Mouse (Mus musculus): ENCODE results near the gene Mamdc4. TPM values are rescaled to one million over a fixed set of nuclear protein-coding genes. Genes with fewer than 3 reads are reported as not detected.

Gene Mamdc4
- polyA plus RNA-seq (2017; shearing (Covaris generic)), result 1 to 10 TPM; 1.2 to 1.8 TPM

DNA sequence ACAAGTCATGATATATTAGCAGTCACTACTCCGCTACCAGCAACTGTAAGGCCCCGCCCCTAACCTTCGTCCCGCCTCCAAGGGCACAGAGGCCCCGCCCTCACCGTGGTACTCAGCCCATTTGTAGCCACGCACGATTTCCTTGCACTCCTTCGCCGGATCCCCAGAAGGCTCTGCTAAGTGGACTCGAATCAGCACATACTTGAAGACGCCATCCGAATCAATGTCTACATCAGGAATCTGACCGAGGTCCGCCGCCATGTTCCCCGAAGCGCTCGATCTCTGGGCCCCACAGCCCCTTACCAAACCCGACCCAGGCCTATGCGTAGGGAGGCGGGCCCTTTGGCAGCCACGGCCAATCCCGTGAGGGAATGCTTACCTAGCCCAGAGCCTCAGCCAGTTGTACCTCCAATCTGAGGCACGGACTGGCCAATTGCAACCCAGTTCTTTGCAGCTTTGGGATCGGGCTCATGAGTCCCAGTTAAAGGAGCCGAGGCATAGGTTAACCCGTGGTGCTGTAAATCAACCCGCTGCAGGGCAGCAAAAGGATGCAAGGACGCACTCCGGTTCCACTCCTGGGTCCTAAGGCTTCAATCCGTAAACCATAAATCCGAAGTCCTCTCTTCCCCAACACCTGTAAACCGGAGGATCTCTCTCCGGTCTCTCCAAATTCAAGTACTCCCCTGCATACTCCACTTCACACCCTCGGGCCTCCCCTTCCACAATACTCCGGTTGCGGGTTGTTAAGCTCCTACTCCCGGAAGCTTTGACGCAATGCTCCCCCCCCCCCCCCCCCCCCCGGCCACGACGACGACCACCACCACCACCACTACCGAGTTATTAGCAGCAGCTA is at the start of gene Mamdc4, which contains the start of gene Phpt1:
TSS of gene Mamdc4 (minus strand) at position 267 of the 853 bp plus-strand sequence.
TSS of gene Phpt1 (minus strand) at position 646 of the 853 bp plus-strand sequence.

GRCm38 (mm10) chr2:25621229-25622200 is 46.9 kb upstream of the Mamdc4 start, which contains the start of gene Tmem141:
Tmem141 (minus strand) TSS chr2:25622005.

DNA sequence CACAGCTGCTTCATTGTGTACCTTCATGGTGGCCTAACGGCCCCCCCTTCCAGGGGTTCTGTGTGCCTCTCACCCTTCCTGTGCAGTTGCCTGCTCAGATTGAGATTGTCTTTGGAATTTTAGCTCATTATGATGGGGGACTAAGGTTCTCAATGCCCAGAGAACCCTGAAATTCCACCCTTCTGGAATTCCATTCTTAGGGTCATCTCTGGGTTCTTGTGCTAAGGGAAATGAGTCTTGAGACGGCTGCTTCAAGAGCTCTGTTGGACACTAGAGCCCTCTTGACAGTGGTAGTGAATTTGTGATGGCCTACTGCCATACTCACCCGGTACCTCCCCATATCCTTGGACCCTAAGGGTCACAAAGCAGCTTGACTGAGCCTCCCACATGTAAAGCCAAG is 42.9 kb upstream of the Mamdc4 start, which contains the start of gene Ccdc183:
TSS of gene Ccdc183 (minus strand) at position 101 of the 400 bp plus-strand sequence.

GRCm38 (mm10) chr2:25607761-25608622 is 33.3 kb upstream of the Mamdc4 start, which contains the start of gene Rabl6:
Rabl6 (minus strand) TSS chr2:25608521.

GRCm38 (mm10) chr2:25581294-25581864 is 6.7 kb upstream of the Mamdc4 start, which contains the start of gene Ajm1:
Ajm1 (minus strand) TSS chr2:25581757.

DNA sequence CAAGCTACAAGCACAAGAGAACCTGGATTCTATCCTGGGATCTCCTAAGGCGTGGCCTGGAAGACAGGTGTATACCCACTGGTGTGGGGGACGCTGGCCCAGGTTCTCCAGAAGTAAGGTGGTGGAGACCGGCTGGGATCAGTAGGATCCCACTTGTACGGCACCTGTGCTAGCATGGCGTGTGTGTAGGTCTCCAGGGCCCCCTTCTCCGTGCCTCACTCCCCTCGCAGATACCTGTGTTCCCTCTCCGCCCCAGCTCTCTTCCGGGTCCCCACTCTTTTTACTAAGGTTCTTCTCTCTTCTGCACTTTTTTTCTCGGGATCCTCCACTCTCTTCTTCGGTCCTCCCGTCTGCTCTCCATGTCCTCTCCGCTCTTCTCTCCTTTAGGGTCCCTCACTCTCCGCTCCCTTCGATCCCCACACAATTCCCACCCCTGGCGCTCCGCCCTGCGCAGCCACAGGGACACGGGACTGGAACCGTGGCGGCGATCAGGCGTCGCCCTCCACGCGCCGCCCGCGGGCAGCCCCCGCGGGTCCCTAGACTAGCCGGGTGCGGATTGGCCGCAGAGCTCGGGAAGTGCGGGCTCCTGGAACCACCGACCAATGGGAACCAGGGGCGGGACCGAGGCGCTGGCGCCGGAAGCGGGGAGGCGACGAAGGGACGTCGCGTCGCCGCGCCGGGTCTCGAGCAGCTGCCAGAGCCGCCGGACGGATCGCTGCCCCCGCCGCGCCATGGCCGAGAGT is 17.3 kb downstream of the Mamdc4 start, which contains the start of gene Edf1:
TSS of gene Edf1 (plus strand) at position 627 of the 743 bp plus-strand sequence.

GRCm38 (mm10) chr2:25546811-25547491 is 27.7 kb downstream of the Mamdc4 start, which contains the start of gene Traf2:
Traf2 (minus strand) TSS chr2:25546940.

Other genes with a start within 250 kb of the Mamdc4 start
- gene Man1b1, start 242.5 kb downstream of the Mamdc4 start, polyA plus RNA-seq (2017; shearing (Covaris generic)), result 10 to 100 TPM; 17.2 to 17.6 TPM
- 10 to 100 TPM; 13.0 to 16.1 TPM for gene Dpp7, start 218.5 kb downstream of the Mamdc4 start, polyA plus RNA-seq (2017; shearing (Covaris generic))
- gene Uap1l1, start 209.2 kb downstream of the Mamdc4 start, polyA plus RNA-seq (2017; shearing (Covaris generic)), result 10 to 100 TPM; 50.7 to 71.9 TPM
- 1 to 10 TPM; 4.3 to 6.6 TPM for gene Sapcd2, start 202.5 kb downstream of the Mamdc4 start, polyA plus RNA-seq (2017; shearing (Covaris generic))
- under 1 TPM in 1 of 2 experiments, not detected in 1; 0.17 TPM for gene Entpd2, start 179.0 kb downstream of the Mamdc4 start, polyA plus RNA-seq (2017; shearing (Covaris generic))
- 1 to 10 TPM; 1.1 to 4.0 TPM for gene Npdc1, start 175.5 kb downstream of the Mamdc4 start, polyA plus RNA-seq (2017; shearing (Covaris generic))
- 10 to 100 TPM; 13.1 to 35.9 TPM for gene Fut7, start 151.6 kb downstream of the Mamdc4 start, polyA plus RNA-seq (2017; shearing (Covaris generic))
- 10 to 100 TPM; 20.5 to 67.6 TPM for gene Abca2, start 146.1 kb downstream of the Mamdc4 start, polyA plus RNA-seq (2017; shearing (Covaris generic))
- 1 to 10 TPM; 1.1 to 2.4 TPM for gene Clic3, start 118.0 kb downstream of the Mamdc4 start, polyA plus RNA-seq (2017; shearing (Covaris generic))
- gene Paxx, start 113.8 kb downstream of the Mamdc4 start, polyA plus RNA-seq (2017; shearing (Covaris generic)), result 100 to 1,000 TPM in 1 of 2 experiments, 10 to 100 TPM in 1; 95.9 to 106 TPM
- gene Ptgds, start 104.8 kb downstream of the Mamdc4 start, polyA plus RNA-seq (2017; shearing (Covaris generic)), result under 1 TPM in 1 of 2 experiments, not detected in 1; 0.63 TPM
- not detected for gene Lcn12, start 80.9 kb downstream of the Mamdc4 start, polyA plus RNA-seq (2017; shearing (Covaris generic))
- 10 to 100 TPM; 64.4 to 86.7 TPM for gene Fbxw5, start 74.1 kb downstream of the Mamdc4 start, polyA plus RNA-seq (2017; shearing (Covaris generic))
- gene C8g, start 73.1 kb downstream of the Mamdc4 start, polyA plus RNA-seq (2017; shearing (Covaris generic)), result 1 to 10 TPM; 5.9 to 6.1 TPM
- gene Traf2, start 27.9 kb downstream of the Mamdc4 start, polyA plus RNA-seq (2017; shearing (Covaris generic)), result 10 to 100 TPM; 52.5 to 80.6 TPM
- gene Edf1, start 17.0 kb downstream of the Mamdc4 start, polyA plus RNA-seq (2017; shearing (Covaris generic)), result 100 to 1,000 TPM; 327 to 440 TPM
- 10 to 100 TPM; 51.3 to 89.9 TPM for gene Phpt1, start 379 bp upstream of the Mamdc4 start, polyA plus RNA-seq (2017; shearing (Covaris generic))
- under 1 TPM; 0.58 to 0.69 TPM for gene Ajm1, start 6.9 kb upstream of the Mamdc4 start, polyA plus RNA-seq (2017; shearing (Covaris generic))
- 10 to 100 TPM; 30.8 to 31.8 TPM for gene Rabl6, start 33.7 kb upstream of the Mamdc4 start, polyA plus RNA-seq (2017; shearing (Covaris generic))
- gene Ccdc183, start 42.8 kb upstream of the Mamdc4 start, polyA plus RNA-seq (2017; shearing (Covaris generic)), result not detected
- gene Tmem141, start 47.2 kb upstream of the Mamdc4 start, polyA plus RNA-seq (2017; shearing (Covaris generic)), result 1 to 10 TPM; 1.2 to 4.9 TPM
- 1 to 10 TPM; 4.7 to 8.3 TPM for gene Fcna, start 53.2 kb upstream of the Mamdc4 start, polyA plus RNA-seq (2017; shearing (Covaris generic))
- not detected for gene Lcn8, start 78.3 kb upstream of the Mamdc4 start, polyA plus RNA-seq (2017; shearing (Covaris generic))
- not detected for gene Lcn5, start 83.1 kb upstream of the Mamdc4 start, polyA plus RNA-seq (2017; shearing (Covaris generic))
- under 1 TPM in 1 of 2 experiments, not detected in 1; 0.60 TPM for gene Lcn6, start 101.9 kb upstream of the Mamdc4 start, polyA plus RNA-seq (2017; shearing (Covaris generic))
- gene Lcn10, start 107.9 kb upstream of the Mamdc4 start, polyA plus RNA-seq (2017; shearing (Covaris generic)), result under 1 TPM; 0.14 to 0.21 TPM
- gene Obp2a, start 125.2 kb upstream of the Mamdc4 start, polyA plus RNA-seq (2017; shearing (Covaris generic)), result not detected
- gene Bmyc, start 131.9 kb upstream of the Mamdc4 start, polyA plus RNA-seq (2017; shearing (Covaris generic)), result 10 to 100 TPM; 57.5 to 58.4 TPM
- gene Obp2b, start 162.2 kb upstream of the Mamdc4 start, polyA plus RNA-seq (2017; shearing (Covaris generic)), result not detected
- gene Lcn3, start 190.7 kb upstream of the Mamdc4 start, polyA plus RNA-seq (2017; shearing (Covaris generic)), result under 1 TPM in 1 of 2 experiments, not detected in 1; 0.34 TPM
- not detected for gene Lcn11, start 202.2 kb upstream of the Mamdc4 start, polyA plus RNA-seq (2017; shearing (Covaris generic))
- gene Gm13539, start 207.4 kb upstream of the Mamdc4 start, polyA plus RNA-seq (2017; shearing (Covaris generic)), result not detected
- under 1 TPM in 1 of 2 experiments, not detected in 1; 0.42 TPM for gene Glt6d1, start 241.0 kb upstream of the Mamdc4 start, polyA plus RNA-seq (2017; shearing (Covaris generic))
- gene Lcn9, start 248.3 kb upstream of the Mamdc4 start, polyA plus RNA-seq (2017; shearing (Covaris generic)), result not detected

All from activated CD4-positive, CD25-positive, alpha-beta regulatory T cell (primary cell).